Mouse (Mus musculus) liver, embryonic 14.5 days (tissue): Measurements from ENCODE around the gene Epb41l1.

Experiments used
- CTCF ChIP-seq: IDR thresholded peaks from 2 replicates; pipeline ENCODE4 v1.5.1; 2016; ENCODE audit warnings: antibody characterized with exemption, low read depth, control low read depth
- EP300 ChIP-seq: IDR thresholded peaks from 2 replicates; pipeline ENCODE4 v1.6.1; 2016; ENCODE audit warnings: antibody characterized with exemption, low read depth

DNA sequence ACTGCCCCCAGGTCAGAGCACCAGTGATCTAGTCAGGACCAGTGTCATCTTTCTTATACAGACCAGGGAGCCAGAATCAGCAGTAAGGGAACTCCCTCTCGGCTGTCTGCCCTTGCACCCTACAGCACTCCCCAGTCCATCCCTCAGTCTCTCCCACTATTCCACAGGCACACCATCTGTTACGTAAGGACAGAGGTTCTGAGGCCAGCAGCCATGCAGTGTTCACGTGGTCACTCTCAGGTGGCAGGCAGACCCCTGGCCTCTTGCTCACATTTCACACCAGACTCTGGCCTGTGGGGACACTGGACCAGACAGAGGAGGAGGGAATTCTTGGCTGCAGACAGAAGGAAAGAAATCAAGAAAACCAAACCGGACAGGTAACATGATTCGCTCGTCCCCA lies 150.8 kb downstream of the Epb41l1 start:
- no peak for TF ChIP-seq CTCF
- TF ChIP-seq EP300, result no peak
